Comparison of ENCODE assay signal across 9 mouse cellular contexts in the genomic region with DNA sequence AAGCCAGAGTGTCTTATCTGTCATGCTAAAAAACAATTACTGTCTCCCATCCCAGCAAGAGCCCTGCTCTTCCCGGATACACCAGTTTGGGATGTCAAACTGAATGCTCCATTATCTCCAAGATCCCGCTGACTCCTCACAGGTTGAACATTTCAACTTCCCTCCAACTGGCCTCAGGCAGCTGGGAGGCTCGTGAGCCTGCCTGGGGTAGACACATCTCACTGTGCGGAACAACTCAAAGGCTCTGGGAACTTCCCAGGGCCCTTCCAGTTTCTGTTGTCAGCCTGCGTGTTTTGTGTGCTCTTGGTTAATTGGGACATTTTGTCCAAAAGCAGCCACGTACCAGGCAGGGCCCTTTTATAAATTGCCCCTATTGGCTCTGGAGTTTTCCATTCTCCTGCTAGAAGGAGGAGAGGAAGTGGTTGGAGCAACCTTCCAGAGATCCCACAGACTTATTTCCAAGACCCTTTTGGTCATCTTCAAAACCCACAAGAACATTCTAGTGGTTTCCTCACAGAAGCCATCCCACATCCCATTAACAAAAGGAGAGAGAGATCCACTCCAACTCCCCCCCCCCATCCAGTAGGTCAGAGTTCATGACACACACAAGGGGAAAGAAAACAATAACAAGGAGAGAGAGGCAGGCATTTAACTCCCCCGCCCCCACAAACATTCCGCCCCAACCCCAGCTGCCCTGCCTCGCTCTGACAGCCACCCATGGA.
DNase-seq lines count a peak whose midpoint lies in the region; ATAC-seq lines count a peak whose summit lies in the region.
"Had no signal": no experiment of that assay in that cellular context is flagged by ENCODE, and none has a peak within 500 bp of the region (broad histone marks: within the 10 kb centered on the region; RNA-seq: fewer than 3 reads in every experiment).

No protein-coding gene starts in this region.

- no peak overlapping the region for H3K9ac ChIP-seq in kidney, embryonic 15.5 days
- no peak overlapping the region for H3K9ac ChIP-seq in neural tube, embryonic 12.5 days

- H3K4me1 ChIP-seq in kidney, embryonic 15.5 days, result peaks cover 65% of the 10 kb centered on the region
- peaks cover 66% of the 10 kb centered on the region for H3K4me1 ChIP-seq in neural tube, embryonic 12.5 days

- H3K4me3 ChIP-seq in kidney, embryonic 15.5 days (replicated peaks), result no peak overlapping the region
- H3K4me3 ChIP-seq in neural tube, embryonic 12.5 days, result no peak overlapping the region

- 19% methylated on average over 9 of the region's 9 CpGs for WGBS in kidney, embryonic 15.5 days
- WGBS in neural tube, embryonic 12.5 days, result 6% methylated on average over 9 of the region's 9 CpGs

- 0 out of 2 replicates have a peak overlapping the region, but pooled peaks have one; percentile 5 for H3K4me2 ChIP-seq in kidney, embryonic 15.5 days
- H3K4me2 ChIP-seq in neural tube, embryonic 12.5 days (replicated peaks), result no peak overlapping the region

- no peaks in the 10 kb centered on the region for H3K36me3 ChIP-seq in kidney, embryonic 15.5 days
- H3K36me3 ChIP-seq in neural tube, embryonic 12.5 days, result no peaks in the 10 kb centered on the region

- DNase-seq in heart, adult 11 months, result peak; percentile 86
- DNase-seq in heart, adult 9 months (ENCODE audit: low spot score in 2 of 2), result no peak
- peak; percentile 69 for DNase-seq in embryo, embryonic 10.5 days (ENCODE audit: low spot score)
- DNase-seq in right cerebral cortex, postnatal 36 days (ENCODE audit: low spot score in 2 of 2), result no peak
- no peak for DNase-seq in left cerebral cortex, adult 8-10 months (ENCODE audit: low spot score in 2 of 2)
- DNase-seq: cerebellum, postnatal 36 days had no signal

- ATAC-seq in kidney, embryonic 15.5 days (replicated peaks; ENCODE audit: low FRiP score), result peak; percentile 44
- ATAC-seq in neural tube, embryonic 12.5 days (ENCODE audit: low FRiP score, low read depth), result no peak
- no peak for ATAC-seq in megakaryocyte, adult 5-6 weeks (ENCODE audit: poor library complexity, severe bottlenecking)

- no peaks in the 10 kb centered on the region for H3K9me3 ChIP-seq in kidney, embryonic 15.5 days (replicated peaks)
- no peaks in the 10 kb centered on the region for H3K9me3 ChIP-seq in neural tube, embryonic 12.5 days

- H3K27me3 ChIP-seq in kidney, embryonic 15.5 days, result peaks cover 13% of the 10 kb centered on the region; the same call in 1 of the 2 replicates
- H3K27me3 ChIP-seq in neural tube, embryonic 12.5 days (replicated peaks), result no peaks in the 10 kb centered on the region

- peak overlapping the region; percentile 73 for H3K27ac ChIP-seq in kidney, embryonic 15.5 days
- H3K27ac ChIP-seq in neural tube, embryonic 12.5 days, result peak overlapping the region; percentile 8; the same call in 1 of the 2 replicates

Comparison
In these comparisons a context has a peak if more than half of its experiments do, and no peak if none do; other contexts are left out.
1. DNase-seq: peak in heart, adult 11 months (single experiment) and embryo, embryonic 10.5 days (single experiment); none in heart, adult 9 months (0 of 2), right cerebral cortex, postnatal 36 days (0 of 2) and left cerebral cortex, adult 8-10 months (0 of 2).